Mouse (Mus musculus): Measurements from ENCODE around the gene Lhx2. TPM values are rescaled to one million over a fixed set of nuclear protein-coding genes. Genes with fewer than 3 reads are reported as not detected.

The Lhx2 gene
- polyA plus RNA-seq, 1 experiment, result 0.89 TPM

- Histone ChIP-seq H3K36me3 (ENCODE audit: control insufficient read depth, insufficient read depth) (no peaks in the 10 kb centered on the region), H3ac (ENCODE audit: control insufficient read depth, insufficient read length) (no peak overlapping the region), H3K4me3 (no peak overlapping the region), H3K79me2 (ENCODE audit: control insufficient read depth, insufficient read depth) (no peaks in the 10 kb centered on the region), H3K27me3 (ENCODE audit: control insufficient read depth, insufficient read depth, insufficient read length) (peaks cover 5% of the 10 kb centered on the region), H3K4me2 (ENCODE audit: low read depth) (no peak overlapping the region)
- TF ChIP-seq MYOG (IDR thresholded peaks at IDR 0.05; ENCODE audit: control insufficient read depth in 1 of 3, insufficient read depth in 1 of 3, insufficient read length in 2 of 3, low read depth in 2 of 3), result no peak
- no peak for TF ChIP-seq TCF12 (IDR thresholded peaks at IDR 0.05; ENCODE audit: insufficient read depth, poor library complexity, severe bottlenecking)
- TF ChIP-seq SRF (IDR thresholded peaks at IDR 0.05; ENCODE audit: control insufficient read depth, insufficient read length, low read depth), result no peak
- no peak for TF ChIP-seq POLR2A (IDR thresholded peaks at IDR 0.05; ENCODE audit: insufficient read length, low read depth)
- no peak for TF ChIP-seq USF1 (IDR thresholded peaks at IDR 0.05; ENCODE audit: low read depth)
- TF ChIP-seq CEBPB (IDR thresholded peaks at IDR 0.05; ENCODE audit: insufficient read depth, poor library complexity, severe bottlenecking), result no peak
- no peak for TF ChIP-seq REST (IDR thresholded peaks at IDR 0.05; ENCODE audit: insufficient read depth, insufficient read length)
- TF ChIP-seq TCF3 (IDR thresholded peaks at IDR 0.05; ENCODE audit: insufficient read length, low read depth), result no peak
- TF ChIP-seq MYOD1 (IDR thresholded peaks at IDR 0.05; ENCODE audit: control insufficient read depth in 1 of 3, insufficient read length in 2 of 3, low read depth in 2 of 3), result no peak
- TF ChIP-seq POLR2AphosphoS2 (IDR thresholded peaks at IDR 0.05; ENCODE audit: insufficient read length, low read depth), result no peak
- TF ChIP-seq E2F4 (IDR thresholded peaks at IDR 0.05; ENCODE audit: insufficient read depth), result no peak
- TF ChIP-seq MAX (IDR thresholded peaks at IDR 0.05; ENCODE audit: low read depth), result no peak
These were observed 28.8 kb downstream of the Lhx2 start for GRCm38 (mm10) chr2:38367852-38368251.

GRCm38 (mm10) chr2:38368746-38369330 is 29.8 kb downstream of the Lhx2 start:
- Histone ChIP-seq H3K4me2 (ENCODE audit: low read depth) (no peak overlapping the region), H3K27me3 (ENCODE audit: control insufficient read depth, insufficient read depth, insufficient read length) (no peaks in the 10 kb centered on the region), H3K79me2 (ENCODE audit: control insufficient read depth, insufficient read depth) (no peaks in the 10 kb centered on the region), H3ac (ENCODE audit: control insufficient read depth, insufficient read length) (no peak overlapping the region), H3K36me3 (ENCODE audit: control insufficient read depth, insufficient read depth) (no peaks in the 10 kb centered on the region), H3K4me3 (no peak overlapping the region)
- peak; percentile 68 for TF ChIP-seq REST (IDR thresholded peaks at IDR 0.05; ENCODE audit: insufficient read depth, insufficient read length)
- TF ChIP-seq SRF (IDR thresholded peaks at IDR 0.05; ENCODE audit: control insufficient read depth, insufficient read length, low read depth), result no peak

GRCm38 (mm10) chr2:38375606-38376304 is 36.7 kb downstream of the Lhx2 start:
- H3ac ChIP-seq (ENCODE audit: control insufficient read depth, insufficient read length), result no peak overlapping the region
- H3K27me3 ChIP-seq (ENCODE audit: control insufficient read depth, insufficient read depth, insufficient read length), result peaks cover 10% of the 10 kb centered on the region
- no peaks in the 10 kb centered on the region for H3K79me2 ChIP-seq (ENCODE audit: control insufficient read depth, insufficient read depth)
- H3K36me3 ChIP-seq (ENCODE audit: control insufficient read depth, insufficient read depth), result no peaks in the 10 kb centered on the region
- no peak overlapping the region for H3K4me3 ChIP-seq
- TF ChIP-seq MAX (IDR thresholded peaks at IDR 0.05; ENCODE audit: low read depth) (no peak), POLR2A (IDR thresholded peaks at IDR 0.05; ENCODE audit: insufficient read length, low read depth) (no peak), CEBPB (IDR thresholded peaks at IDR 0.05; ENCODE audit: insufficient read depth, poor library complexity, severe bottlenecking) (no peak), MYOD1 (IDR thresholded peaks at IDR 0.05; ENCODE audit: control insufficient read depth in 1 of 3, insufficient read length in 2 of 3, low read depth in 2 of 3) (no peak), POLR2AphosphoS2 (IDR thresholded peaks at IDR 0.05; ENCODE audit: insufficient read length, low read depth) (no peak), MYOG (IDR thresholded peaks at IDR 0.05; ENCODE audit: control insufficient read depth in 1 of 3, insufficient read depth in 1 of 3, insufficient read length in 2 of 3, low read depth in 2 of 3) (no peak), REST (IDR thresholded peaks at IDR 0.05; ENCODE audit: insufficient read depth, insufficient read length) (no peak), TCF12 (IDR thresholded peaks at IDR 0.05; ENCODE audit: insufficient read depth, poor library complexity, severe bottlenecking) (no peak), SRF (IDR thresholded peaks at IDR 0.05; ENCODE audit: control insufficient read depth, insufficient read length, low read depth) (no peak), USF1 (IDR thresholded peaks at IDR 0.05; ENCODE audit: low read depth) (no peak), TCF3 (IDR thresholded peaks at IDR 0.05; ENCODE audit: insufficient read length, low read depth) (no peak), E2F4 (IDR thresholded peaks at IDR 0.05; ENCODE audit: insufficient read depth) (no peak)
- peak overlapping the region; percentile 28 for H3K4me2 ChIP-seq (ENCODE audit: low read depth)

- no peak overlapping the region for H3K4me3 ChIP-seq
- TF ChIP-seq POLR2A (IDR thresholded peaks at IDR 0.05; ENCODE audit: insufficient read length, low read depth) (no peak), POLR2AphosphoS2 (IDR thresholded peaks at IDR 0.05; ENCODE audit: insufficient read length, low read depth) (no peak), MYOG (IDR thresholded peaks at IDR 0.05; ENCODE audit: control insufficient read depth in 1 of 3, insufficient read depth in 1 of 3, insufficient read length in 2 of 3, low read depth in 2 of 3) (no peak), REST (IDR thresholded peaks at IDR 0.05; ENCODE audit: insufficient read depth, insufficient read length) (no peak), MYOD1 (IDR thresholded peaks at IDR 0.05; ENCODE audit: control insufficient read depth in 1 of 3, insufficient read length in 2 of 3, low read depth in 2 of 3) (no peak), E2F4 (IDR thresholded peaks at IDR 0.05; ENCODE audit: insufficient read depth) (no peak), TCF3 (IDR thresholded peaks at IDR 0.05; ENCODE audit: insufficient read length, low read depth) (no peak), SRF (IDR thresholded peaks at IDR 0.05; ENCODE audit: control insufficient read depth, insufficient read length, low read depth) (no peak), USF1 (IDR thresholded peaks at IDR 0.05; ENCODE audit: low read depth) (no peak), TCF12 (IDR thresholded peaks at IDR 0.05; ENCODE audit: insufficient read depth, poor library complexity, severe bottlenecking) (no peak), CEBPB (IDR thresholded peaks at IDR 0.05; ENCODE audit: insufficient read depth, poor library complexity, severe bottlenecking) (no peak), MAX (IDR thresholded peaks at IDR 0.05; ENCODE audit: low read depth) (no peak)
- H3K4me2 ChIP-seq (ENCODE audit: low read depth), result no peak overlapping the region
- no peaks in the 10 kb centered on the region for H3K79me2 ChIP-seq (ENCODE audit: control insufficient read depth, insufficient read depth)
- no peaks in the 10 kb centered on the region for H3K36me3 ChIP-seq (ENCODE audit: control insufficient read depth, insufficient read depth)
- H3ac ChIP-seq (ENCODE audit: control insufficient read depth, insufficient read length), result no peak overlapping the region
- peaks cover 10% of the 10 kb centered on the region for H3K27me3 ChIP-seq (ENCODE audit: control insufficient read depth, insufficient read depth, insufficient read length)
These were observed 38.2 kb downstream of the Lhx2 start for GRCm38 (mm10) chr2:38377254-38377653.
